Comparison of ENCODE assay signal across 19 mouse cellular contexts in genomic region chr5:147134341-147135088, GRCm38 (mm10). TPM values are rescaled to one million over a fixed set of nuclear protein-coding genes. Genes with fewer than 3 reads are reported as not detected.
DNase-seq lines count a peak whose midpoint lies in the region; ATAC-seq and TF ChIP-seq lines count a peak whose summit lies in the region.
"Had no signal": no experiment of that assay in that cellular context is flagged by ENCODE, and none has a peak within 500 bp of the region (broad histone marks: within the 10 kb centered on the region; RNA-seq: fewer than 3 reads in every experiment).

No protein-coding gene starts in this region.

- no peak overlapping the region for H3K4me3 ChIP-seq in forebrain, embryonic 10.5 days
- H3K4me3 ChIP-seq in forebrain, embryonic 12.5 days (replicated peaks), result no peak overlapping the region
- no peak overlapping the region for H3K4me3 ChIP-seq in limb, embryonic 11.5 days (ENCODE audit: low read depth, low read length)
- no peak overlapping the region for H3K4me3 ChIP-seq in limb, embryonic 10.5 days
- H3K4me3 ChIP-seq in embryonic facial prominence, embryonic 14.5 days (ENCODE audit: low read depth, low read length), result no peak overlapping the region
- H3K4me3 ChIP-seq in midbrain, postnatal 0 days (ENCODE audit: low read depth, low read length), result no peak overlapping the region
- H3K4me3 ChIP-seq in thymus, adult 2 months (ENCODE audit: control insufficient read depth, insufficient read depth, low read length), result no peak overlapping the region
- H3K4me3 ChIP-seq: myocyte had no signal

- no peak overlapping the region for H3K27ac ChIP-seq in forebrain, embryonic 10.5 days
- no peak overlapping the region for H3K27ac ChIP-seq in forebrain, embryonic 12.5 days
- no peak overlapping the region for H3K27ac ChIP-seq in limb, embryonic 11.5 days (replicated peaks; ENCODE audit: low read depth, low read length)
- H3K27ac ChIP-seq in limb, embryonic 10.5 days, result no peak overlapping the region
- H3K27ac ChIP-seq in embryonic facial prominence, embryonic 14.5 days (replicated peaks; ENCODE audit: low read depth, low read length), result no peak overlapping the region
- H3K27ac ChIP-seq in midbrain, postnatal 0 days (ENCODE audit: low read depth, low read length), result no peak overlapping the region
- no peak overlapping the region for H3K27ac ChIP-seq in thymus, adult 2 months (ENCODE audit: control insufficient read depth, insufficient read depth, low read length)
- H3K27ac ChIP-seq: embryonic facial prominence, embryonic 12.5 days; liver, embryonic 14.5 days had no signal

- peak; percentile 41 for TF ChIP-seq CTCF in midbrain, postnatal 0 days (IDR thresholded peaks at IDR 0.05)
- TF ChIP-seq CTCF in thymus, adult 2 months (IDR thresholded peaks at IDR 0.05; ENCODE audit: borderline replicate concordance, control insufficient read depth, extremely low read depth, insufficient read depth, low read length, poor library complexity), result no peak

- no peaks in the 10 kb centered on the region for H3K36me3 ChIP-seq in forebrain, embryonic 10.5 days (replicated peaks)
- H3K36me3 ChIP-seq in forebrain, embryonic 12.5 days (replicated peaks), result no peaks in the 10 kb centered on the region
- H3K36me3 ChIP-seq in limb, embryonic 11.5 days (ENCODE audit: control insufficient read depth, insufficient read depth, low read length), result no peaks in the 10 kb centered on the region
- H3K36me3 ChIP-seq in limb, embryonic 10.5 days, result no peaks in the 10 kb centered on the region
- H3K36me3 ChIP-seq in embryonic facial prominence, embryonic 14.5 days (ENCODE audit: control insufficient read depth, insufficient read depth, low read length), result no peaks in the 10 kb centered on the region
- H3K36me3 ChIP-seq in midbrain, postnatal 0 days (ENCODE audit: insufficient read depth, low read length), result no peaks in the 10 kb centered on the region
- H3K36me3 ChIP-seq in thymus, adult 2 months (ENCODE audit: control insufficient read depth, insufficient read depth, low read length), result no peaks in the 10 kb centered on the region
- H3K36me3 ChIP-seq: embryonic facial prominence, embryonic 12.5 days had no signal

- H3K9me3 ChIP-seq in forebrain, embryonic 10.5 days, result peaks cover 3% of the 10 kb centered on the region
- no peaks in the 10 kb centered on the region for H3K9me3 ChIP-seq in forebrain, embryonic 12.5 days
- no peaks in the 10 kb centered on the region for H3K9me3 ChIP-seq in limb, embryonic 11.5 days (ENCODE audit: control insufficient read depth, low read length)
- H3K9me3 ChIP-seq in limb, embryonic 10.5 days (replicated peaks), result no peaks in the 10 kb centered on the region
- H3K9me3 ChIP-seq in embryonic facial prominence, embryonic 14.5 days (ENCODE audit: control insufficient read depth, low read length), result no peaks in the 10 kb centered on the region
- no peaks in the 10 kb centered on the region for H3K9me3 ChIP-seq in midbrain, postnatal 0 days (ENCODE audit: low read length)
- H3K9me3 ChIP-seq: embryonic facial prominence, embryonic 12.5 days had no signal

- no peak overlapping the region for H3K9ac ChIP-seq in forebrain, embryonic 12.5 days
- no peak overlapping the region for H3K9ac ChIP-seq in limb, embryonic 11.5 days (ENCODE audit: low read length)
- no peak overlapping the region for H3K9ac ChIP-seq in embryonic facial prominence, embryonic 14.5 days (ENCODE audit: low read depth, low read length)
- H3K9ac ChIP-seq in midbrain, postnatal 0 days (replicated peaks; ENCODE audit: low read length, poor library complexity, severe bottlenecking), result no peak overlapping the region
- H3K9ac ChIP-seq: embryonic facial prominence, embryonic 12.5 days; liver, embryonic 14.5 days had no signal

- H3K4me1 ChIP-seq in forebrain, embryonic 10.5 days, result peaks cover 32% of the 10 kb centered on the region
- peaks cover 25% of the 10 kb centered on the region for H3K4me1 ChIP-seq in forebrain, embryonic 12.5 days
- H3K4me1 ChIP-seq in limb, embryonic 11.5 days (ENCODE audit: control insufficient read depth, insufficient read depth, low read length), result no peaks in the 10 kb centered on the region
- peaks cover 13% of the 10 kb centered on the region for H3K4me1 ChIP-seq in limb, embryonic 10.5 days
- peaks cover 4% of the 10 kb centered on the region; the same call in 1 of the 2 replicates for H3K4me1 ChIP-seq in embryonic facial prominence, embryonic 14.5 days (ENCODE audit: control insufficient read depth, insufficient read depth, low read length)
- H3K4me1 ChIP-seq in midbrain, postnatal 0 days (ENCODE audit: insufficient read depth, low read length), result no peaks in the 10 kb centered on the region
- no peaks in the 10 kb centered on the region for H3K4me1 ChIP-seq in thymus, adult 2 months (replicated peaks; ENCODE audit: control insufficient read depth, insufficient read depth, low read length)

- H3K4me2 ChIP-seq in forebrain, embryonic 12.5 days, result no peak overlapping the region
- no peak overlapping the region for H3K4me2 ChIP-seq in limb, embryonic 11.5 days (ENCODE audit: low read depth, severe bottlenecking)
- H3K4me2 ChIP-seq in embryonic facial prominence, embryonic 14.5 days (ENCODE audit: low read depth, low read length), result no peak overlapping the region
- H3K4me2 ChIP-seq in midbrain, postnatal 0 days (ENCODE audit: low read depth, low read length, poor library complexity, severe bottlenecking), result no peak overlapping the region

- no peak for ATAC-seq in forebrain, embryonic 12.5 days (ENCODE audit: low FRiP score)
- ATAC-seq in limb, embryonic 11.5 days (ENCODE audit: insufficient number of reproducible peaks, low FRiP score, low TSS enrichment, low read depth), result 0 out of 2 replicates have a peak, but pooled peaks have one; percentile 42
- ATAC-seq in embryonic facial prominence, embryonic 14.5 days (ENCODE audit: low read depth), result no peak
- ATAC-seq in midbrain, postnatal 0 days (ENCODE audit: low FRiP score), result no peak
- ATAC-seq in megakaryocyte-erythroid progenitor cell, adult 5-6 weeks (replicated peaks; ENCODE audit: low FRiP score, low TSS enrichment, poor library complexity, severe bottlenecking), result no peak
- ATAC-seq: intestine, embryonic 16.5 days had no signal

- peaks cover 85% of the 10 kb centered on the region for H3K27me3 ChIP-seq in forebrain, embryonic 10.5 days (ENCODE audit: poor library complexity, severe bottlenecking)
- peaks cover 84% of the 10 kb centered on the region for H3K27me3 ChIP-seq in forebrain, embryonic 12.5 days
- H3K27me3 ChIP-seq in limb, embryonic 11.5 days (ENCODE audit: control insufficient read depth, insufficient read depth, low read length), result no peaks in the 10 kb centered on the region
- H3K27me3 ChIP-seq in limb, embryonic 10.5 days (ENCODE audit: low read depth, poor library complexity, severe bottlenecking), result no peaks in the 10 kb centered on the region
- no peaks in the 10 kb centered on the region for H3K27me3 ChIP-seq in embryonic facial prominence, embryonic 14.5 days (replicated peaks; ENCODE audit: control insufficient read depth, insufficient read depth, low read length)
- peaks cover 16% of the 10 kb centered on the region for H3K27me3 ChIP-seq in midbrain, postnatal 0 days (ENCODE audit: insufficient read depth, low read length)
- H3K27me3 ChIP-seq in thymus, adult 2 months (ENCODE audit: control insufficient read depth, insufficient read depth, low read length), result no peaks in the 10 kb centered on the region
- H3K27me3 ChIP-seq: embryonic facial prominence, embryonic 12.5 days had no signal

- peak; percentile 55 for DNase-seq in forebrain, embryonic 10.5 days (ENCODE audit: extremely low spot score, low spot score)
- DNase-seq in limb, embryonic 11.5 days (ENCODE audit: low spot score), result peak; percentile 40
- DNase-seq in limb, embryonic 10.5 days (ENCODE audit: low spot score), result no peak
- peak; percentile 19 for DNase-seq in embryonic facial prominence, embryonic 14.5 days (ENCODE audit: low spot score)
- peak; percentile 54 for DNase-seq in midbrain, postnatal 0 days (ENCODE audit: low spot score)
- no peak for DNase-seq in thymus, adult 2 months
- DNase-seq: adrenal gland, postnatal 36 days; cerebellum, adult 11 months; lung, postnatal 36 days had no signal

- 22% methylated on average over 8 of the region's 8 CpGs for WGBS in forebrain, embryonic 10.5 days
- WGBS in forebrain, embryonic 12.5 days, result 5% methylated on average over 8 of the region's 8 CpGs
- WGBS in limb, embryonic 11.5 days, result 46% methylated on average over 8 of the region's 8 CpGs
- 55% methylated on average over 8 of the region's 8 CpGs for WGBS in limb, embryonic 10.5 days
- WGBS in embryonic facial prominence, embryonic 14.5 days, result 23% methylated on average over 8 of the region's 8 CpGs
- 16% methylated on average over 8 of the region's 8 CpGs for WGBS in midbrain, postnatal 0 days
- 59% methylated on average over 8 of the region's 8 CpGs for WGBS in thymus, adult 2 months

- TF ChIP-seq POLR2A in thymus, adult 2 months (IDR thresholded peaks at IDR 0.05; ENCODE audit: control insufficient read depth, extremely low read depth, insufficient read depth, low read length, poor library complexity), result no peak

RNA-seq across cellular contexts. Expression of gene Gsx1, which starts 54.0 kb away (rescaled TPM):
- 2.4 and 3.0 TPM in 2 replicates for polyA plus RNA-seq in forebrain, embryonic 10.5 days (2016; fragmentation: Nextera tagmentation; extraction: Ambion mirVana)
- 8.6 and 8.7 TPM in 2 replicates for polyA plus RNA-seq in forebrain, embryonic 12.5 days (2016; fragmentation: Nextera tagmentation; extraction: Ambion mirVana)
- polyA plus RNA-seq in limb, embryonic 11.5 days (2014; fragmentation: Nextera tagmentation; extraction: Ambion mirVana), result not detected in 2 replicates
- not detected in 2 replicates for polyA plus RNA-seq in limb, embryonic 10.5 days (2016; fragmentation: Nextera tagmentation; extraction: Ambion mirVana)
- polyA plus RNA-seq in embryonic facial prominence, embryonic 14.5 days (2014; fragmentation: Nextera tagmentation; extraction: Ambion mirVana), result not detected in 2 replicates
- total RNA-seq in midbrain, postnatal 0 days (2014; rRNA removed), result 1.7 and 3.0 TPM in 2 replicates
- polyA plus RNA-seq in midbrain, postnatal 0 days (2015; fragmentation: Nextera tagmentation; extraction: Ambion mirVana), result 1.4 and 2.3 TPM in 2 replicates
- total RNA-seq in megakaryocyte-erythroid progenitor cell, adult 5-6 weeks (2014; fragmentation: Nextera tagmentation), result not detected in 2 replicates
- not detected in 2 replicates for total RNA-seq in megakaryocyte-erythroid progenitor cell, adult 5-6 weeks (2017)
- not detected in 2 replicates for polyA plus RNA-seq in thymus, adult 2 months (2012; rRNA removed)
- total RNA-seq: adrenal gland, postnatal 36 days; gastrocnemius, postnatal 4 days had no signal
- polyA plus RNA-seq: heart, embryonic 16.5 days; intestine, embryonic 16.5 days; liver, embryonic 14.5 days; myocyte; spleen, adult 2 months; testis, adult 2 months had no signal

RNA-seq across cellular contexts. Expression of gene Polr1d, which starts 57.7 kb away (rescaled TPM):
- 129 and 132 TPM in 2 replicates for polyA plus RNA-seq in forebrain, embryonic 10.5 days (2016; fragmentation: Nextera tagmentation; extraction: Ambion mirVana)
- polyA plus RNA-seq in forebrain, embryonic 12.5 days (2016; fragmentation: Nextera tagmentation; extraction: Ambion mirVana), result 96.9 and 99.6 TPM in 2 replicates
- 124 and 132 TPM in 2 replicates for polyA plus RNA-seq in limb, embryonic 11.5 days (2014; fragmentation: Nextera tagmentation; extraction: Ambion mirVana)
- polyA plus RNA-seq in limb, embryonic 10.5 days (2016; fragmentation: Nextera tagmentation; extraction: Ambion mirVana), result 129 and 149 TPM in 2 replicates
- polyA plus RNA-seq in embryonic facial prominence, embryonic 14.5 days (2014; fragmentation: Nextera tagmentation; extraction: Ambion mirVana), result 138 and 147 TPM in 2 replicates
- total RNA-seq in midbrain, postnatal 0 days (2014; rRNA removed), result 58.4 and 60.1 TPM in 2 replicates
- 89.4 and 91.0 TPM in 2 replicates for polyA plus RNA-seq in midbrain, postnatal 0 days (2015; fragmentation: Nextera tagmentation; extraction: Ambion mirVana)
- total RNA-seq in megakaryocyte-erythroid progenitor cell, adult 5-6 weeks (2014; fragmentation: Nextera tagmentation), result 145 and 195 TPM in 2 replicates
- 149 and 191 TPM in 2 replicates for total RNA-seq in megakaryocyte-erythroid progenitor cell, adult 5-6 weeks (2017)
- polyA plus RNA-seq in thymus, adult 2 months (2012; rRNA removed), result 51.7 and 55.1 TPM in 2 replicates

RNA-seq across cellular contexts. Expression of gene Lnx2, which starts 58.1 kb away (rescaled TPM):
- 8.6 and 9.8 TPM in 2 replicates for polyA plus RNA-seq in forebrain, embryonic 10.5 days (2016; fragmentation: Nextera tagmentation; extraction: Ambion mirVana)
- polyA plus RNA-seq in forebrain, embryonic 12.5 days (2016; fragmentation: Nextera tagmentation; extraction: Ambion mirVana), result 7.4 and 7.7 TPM in 2 replicates
- polyA plus RNA-seq in limb, embryonic 11.5 days (2014; fragmentation: Nextera tagmentation; extraction: Ambion mirVana), result 12.3 and 12.8 TPM in 2 replicates
- 10.4 and 12.0 TPM in 2 replicates for polyA plus RNA-seq in limb, embryonic 10.5 days (2016; fragmentation: Nextera tagmentation; extraction: Ambion mirVana)
- polyA plus RNA-seq in embryonic facial prominence, embryonic 14.5 days (2014; fragmentation: Nextera tagmentation; extraction: Ambion mirVana), result 13.7 and 13.9 TPM in 2 replicates
- 5.6 and 6.5 TPM in 2 replicates for total RNA-seq in midbrain, postnatal 0 days (2014; rRNA removed)
- polyA plus RNA-seq in midbrain, postnatal 0 days (2015; fragmentation: Nextera tagmentation; extraction: Ambion mirVana), result 2.6 and 2.9 TPM in 2 replicates
- 7.2 and 7.6 TPM in 2 replicates for total RNA-seq in megakaryocyte-erythroid progenitor cell, adult 5-6 weeks (2014; fragmentation: Nextera tagmentation)
- 3.3 and 7.9 TPM in 2 replicates for total RNA-seq in megakaryocyte-erythroid progenitor cell, adult 5-6 weeks (2017)
- polyA plus RNA-seq in thymus, adult 2 months (2012; rRNA removed), result 48.3 and 54.5 TPM in 2 replicates

Comparison
In these comparisons a context has a peak if more than half of its experiments do, and no peak if none do; other contexts are left out.
1. DNase-seq: peak in forebrain, embryonic 10.5 days (single experiment), limb, embryonic 11.5 days (single experiment), embryonic facial prominence, embryonic 14.5 days (single experiment) and midbrain, postnatal 0 days (single experiment); none in limb, embryonic 10.5 days (single experiment) and thymus, adult 2 months (single experiment).